Mouse (Mus musculus) ovary, adult 18-20 months (tissue): ENCODE measurements around the gene Ttc7.

Source experiments
- DNase-seq: peaks from one replicate; pipeline ENCODE4 v3.0.0; 2022; ENCODE audit warnings: low spot score, mixed read lengths

The Ttc7 gene

GRCm38 (mm10) chr17:87367640-87368039 is 85.0 kb downstream of the Ttc7 start:
- DNase-seq: peak; percentile 38

- DNase-seq: no peak
Observed at GRCm38 (mm10) chr17:87368481-87368880, 85.8 kb downstream of the Ttc7 start.

GRCm38 (mm10) chr17:87369270-87369759 is 86.6 kb downstream of the Ttc7 start:
- DNase-seq: no peak

- no peak for DNase-seq
Observed at GRCm38 (mm10) chr17:87372189-87372588, 89.5 kb downstream of the Ttc7 start.

GRCm38 (mm10) chr17:87373327-87373726 is 90.6 kb downstream of the Ttc7 start:
- no peak for DNase-seq

GRCm38 (mm10) chr17:87375941-87376511 is 93.3 kb downstream of the Ttc7 start:
- no peak for DNase-seq

GRCm38 (mm10) chr17:87376831-87377471 is 94.3 kb downstream of the Ttc7 start:
- DNase-seq: no peak

- DNase-seq: no peak
Observed at GRCm38 (mm10) chr17:87377536-87377935, 94.8 kb downstream of the Ttc7 start.

GRCm38 (mm10) chr17:87378354-87379159 is 95.9 kb downstream of the Ttc7 start:
- no peak for DNase-seq

- no peak for DNase-seq
Observed at GRCm38 (mm10) chr17:87379160-87379624, 96.5 kb downstream of the Ttc7 start.

- no peak for DNase-seq
Observed at GRCm38 (mm10) chr17:87379821-87380220, 97.1 kb downstream of the Ttc7 start.

- DNase-seq: no peak
Observed at GRCm38 (mm10) chr17:87380681-87381080, 98.0 kb downstream of the Ttc7 start.

- DNase-seq: no peak
Observed at GRCm38 (mm10) chr17:87385835-87386234, 103.1 kb downstream of the Ttc7 start.

- no peak for DNase-seq
Observed at GRCm38 (mm10) chr17:87387068-87387467, 104.4 kb downstream of the Ttc7 start.

- no peak for DNase-seq
Observed at GRCm38 (mm10) chr17:87391242-87391641, 108.6 kb downstream of the Ttc7 start.

- DNase-seq: no peak
Observed at GRCm38 (mm10) chr17:87397088-87397487, 114.4 kb downstream of the Ttc7 start.

GRCm38 (mm10) chr17:87402444-87402843 is 119.8 kb downstream of the Ttc7 start:
- DNase-seq: no peak

- no peak for DNase-seq
Observed at GRCm38 (mm10) chr17:87403462-87403861, 120.8 kb downstream of the Ttc7 start.

GRCm38 (mm10) chr17:87405576-87405975 is 122.9 kb downstream of the Ttc7 start:
- DNase-seq: no peak

- no peak for DNase-seq
Observed at GRCm38 (mm10) chr17:87406646-87407045, 124.0 kb downstream of the Ttc7 start.

GRCm38 (mm10) chr17:87418082-87418481 is 135.4 kb downstream of the Ttc7 start:
- no peak for DNase-seq

GRCm38 (mm10) chr17:87427511-87427910 is 144.8 kb downstream of the Ttc7 start, which contains the start of gene Stpg4:
Stpg4 (minus strand) TSS chr17:87427741.
- no peak for DNase-seq

- DNase-seq: no peak
Observed at GRCm38 (mm10) chr17:87429431-87429830, 146.7 kb downstream of the Ttc7 start.
